Mouse (Mus musculus): ENCODE results near the gene Grm5. TPM values are rescaled to one million over a fixed set of nuclear protein-coding genes. Genes with fewer than 3 reads are reported as not detected.

The Grm5 gene
- total RNA-seq, 1 experiment from 2014 or later: not detected

- no peak for DNase-seq
Measured at GRCm38 (mm10) chr7:87925956-87926355, 342.0 kb downstream of the Grm5 start.

GRCm38 (mm10) chr7:87937415-87937814 lies 353.4 kb downstream of the Grm5 start:
- no peak for DNase-seq

- DNase-seq: no peak
Measured at GRCm38 (mm10) chr7:87938265-87938664, 354.3 kb downstream of the Grm5 start.

- no peak for DNase-seq
Measured at GRCm38 (mm10) chr7:87950205-87950604, 366.2 kb downstream of the Grm5 start.

GRCm38 (mm10) chr7:87973216-87973615 lies 389.2 kb downstream of the Grm5 start:
- DNase-seq: no peak

GRCm38 (mm10) chr7:87975041-87975440 lies 391.1 kb downstream of the Grm5 start:
- no peak for DNase-seq

- no peak for DNase-seq
Measured at GRCm38 (mm10) chr7:87983494-87983893, 399.5 kb downstream of the Grm5 start.

- no peak for DNase-seq
Measured at GRCm38 (mm10) chr7:88014451-88014850, 430.5 kb downstream of the Grm5 start.

GRCm38 (mm10) chr7:88027411-88028132 lies 443.6 kb downstream of the Grm5 start:
- peak; percentile 63 for DNase-seq

- DNase-seq: no peak
Measured at GRCm38 (mm10) chr7:88047366-88047765, 463.4 kb downstream of the Grm5 start.

GRCm38 (mm10) chr7:88054224-88054938 lies 470.4 kb downstream of the Grm5 start:
- no peak for DNase-seq

GRCm38 (mm10) chr7:88056438-88056837 lies 472.5 kb downstream of the Grm5 start:
- no peak for DNase-seq

GRCm38 (mm10) chr7:88091115-88091514 lies 507.1 kb downstream of the Grm5 start:
- no peak for DNase-seq

GRCm38 (mm10) chr7:88096536-88097107 lies 512.7 kb downstream of the Grm5 start:
- DNase-seq: no peak

GRCm38 (mm10) chr7:88097715-88098114 lies 513.7 kb downstream of the Grm5 start:
- DNase-seq: peak; percentile 63

- DNase-seq: no peak
Measured at GRCm38 (mm10) chr7:88116724-88117409, 532.9 kb downstream of the Grm5 start.

GRCm38 (mm10) chr7:88128080-88128848 lies 544.3 kb downstream of the Grm5 start:
- no peak for DNase-seq

- peak; percentile 7 for DNase-seq
Measured at GRCm38 (mm10) chr7:88129536-88130487, 545.8 kb downstream of the Grm5 start.

GRCm38 (mm10) chr7:88130488-88130849 lies 546.5 kb downstream of the Grm5 start:
- DNase-seq: no peak

- no peak for DNase-seq
Measured at GRCm38 (mm10) chr7:88159542-88160241, 575.7 kb downstream of the Grm5 start.
